Mouse (Mus musculus): ENCODE data around the gene Ube2i. TPM values are rescaled to one million over a fixed set of nuclear protein-coding genes. Genes with fewer than 3 reads are reported as not detected.
A peak's percentile ranks its signal among the peaks of the same experiment; 100 is the strongest.

The Ube2i gene
- total RNA-seq, 2 experiments from 2014 or later: 59.4 to 68.5 TPM

- TF ChIP-seq CTCF (IDR thresholded peaks at IDR 0.05): peak; percentile 80
- peak; percentile 93 for DNase-seq
- peak overlapping the region; percentile 99 for H3K27ac ChIP-seq
- H3K4me3 ChIP-seq: peak overlapping the region; percentile 89
- intact Hi-C loops (cut with DNase I): loop anchor here (5.0 kb wide), 3 partner anchors 87 to 337 kb away; partner anchors contain the start of genes Mapk8ip3, Telo2 and Unkl
These were observed 518 bp downstream of the Ube2i start for GRCm38 (mm10) chr17:25273706-25274501.

GRCm38 (mm10) chr17:25272951-25273705, 1.3 kb downstream of the Ube2i start:
- Histone ChIP-seq H3K27ac (peak overlapping the region; percentile 99), H3K4me3 (peak overlapping the region; percentile 89)
- DNase-seq: peak; percentile 93
- intact Hi-C loops (cut with DNase I): loop anchor here (5.0 kb wide), 3 partner anchors 86 to 336 kb away; partner anchors contain the start of genes Mapk8ip3, Telo2 and Unkl
- no peak for TF ChIP-seq CTCF (IDR thresholded peaks at IDR 0.05)

- peak overlapping the region; percentile 89 for H3K4me3 ChIP-seq
- TF ChIP-seq CTCF (IDR thresholded peaks at IDR 0.05): no peak
- intact Hi-C loops (cut with DNase I): loop anchor here (5.0 kb wide), 3 partner anchors 85 to 335 kb away; partner anchors contain the start of genes Mapk8ip3, Telo2 and Unkl
- no peak for DNase-seq
- H3K27ac ChIP-seq: peak overlapping the region; percentile 99
These were observed 2.1 kb downstream of the Ube2i start for GRCm38 (mm10) chr17:25272326-25272725.

GRCm38 (mm10) chr17:25270795-25271335, 3.6 kb downstream of the Ube2i start:
- TF ChIP-seq CTCF (IDR thresholded peaks at IDR 0.05): no peak
- peak; percentile 1 for DNase-seq

GRCm38 (mm10) chr17:25264453-25264852, 10.0 kb downstream of the Ube2i start:
- peak; percentile 81 for DNase-seq
- peak; percentile 69 for TF ChIP-seq CTCF (IDR thresholded peaks at IDR 0.05)
- intact Hi-C loops (cut with DNase I): no loop called here
- H3K4me3 ChIP-seq: no peak overlapping the region
- H3K27ac ChIP-seq: peak overlapping the region; percentile 48; the same call in 1 of the 2 replicates

More at GRCm38 (mm10) chr17:25270795-25271335, 3.6 kb downstream of the Ube2i start:
- intact Hi-C loops (cut with DNase I): loop anchor here (5.0 kb wide), 3 partner anchors 84 to 334 kb away; partner anchors contain the start of genes Mapk8ip3, Telo2 and Unkl
- Histone ChIP-seq H3K27ac (peak overlapping the region; percentile 99; the same call in 1 of the 2 replicates), H3K4me3 (peak overlapping the region; percentile 89)

- H3K27ac ChIP-seq: no peak overlapping the region
- no peak overlapping the region for H3K4me3 ChIP-seq
- intact Hi-C loops (cut with DNase I): no loop called here
- no peak for TF ChIP-seq CTCF (IDR thresholded peaks at IDR 0.05)
- DNase-seq: no peak
These were observed 16.6 kb downstream of the Ube2i start for GRCm38 (mm10) chr17:25257804-25258261.

- Histone ChIP-seq H3K4me3 (peak within 1 kb of the TSS; percentile 37), H3K27ac (no peak within 1 kb of the TSS)
- TF ChIP-seq CTCF (IDR thresholded peaks at IDR 0.05): no peak
- DNase-seq: no peak
- intact Hi-C loops (cut with DNase I): no loop called here
These were observed 18.2 kb downstream of the Ube2i start, which contains the start of gene Baiap3 for GRCm38 (mm10) chr17:25256140-25256754. Baiap3 (minus strand) TSS chr17:25256364.

- Histone ChIP-seq H3K27ac (no peak overlapping the region), H3K4me3 (no peak overlapping the region)
- TF ChIP-seq CTCF (IDR thresholded peaks at IDR 0.05): no peak
- intact Hi-C loops (cut with DNase I): no loop called here
- no peak for DNase-seq
These were observed 19.3 kb downstream of the Ube2i start for GRCm38 (mm10) chr17:25255110-25255509.

GRCm38 (mm10) chr17:25253760-25254159, 20.7 kb downstream of the Ube2i start:
- no peak overlapping the region for H3K4me3 ChIP-seq
- DNase-seq: no peak
- no peak overlapping the region for H3K27ac ChIP-seq
- TF ChIP-seq CTCF (IDR thresholded peaks at IDR 0.05): no peak
- intact Hi-C loops (cut with DNase I): no loop called here

GRCm38 (mm10) chr17:25252643-25253042, 21.8 kb downstream of the Ube2i start:
- TF ChIP-seq CTCF (IDR thresholded peaks at IDR 0.05): no peak
- intact Hi-C loops (cut with DNase I): no loop called here
- Histone ChIP-seq H3K27ac (no peak overlapping the region), H3K4me3 (no peak overlapping the region)
- DNase-seq: no peak

GRCm38 (mm10) chr17:25250181-25250835, 24.1 kb downstream of the Ube2i start:
- Histone ChIP-seq H3K27ac (no peak overlapping the region), H3K4me3 (no peak overlapping the region)
- TF ChIP-seq CTCF (IDR thresholded peaks at IDR 0.05): no peak
- intact Hi-C loops (cut with DNase I): no loop called here
- DNase-seq: no peak
